Comparison of ENCODE assay signal across 23 mouse cellular contexts in genomic region chr16:56186863-56187262, GRCm38 (mm10). TPM values are rescaled to one million over a fixed set of nuclear protein-coding genes. Genes with fewer than 3 reads are reported as not detected.
DNase-seq lines count a peak whose midpoint lies in the region; ATAC-seq and TF ChIP-seq lines count a peak whose summit lies in the region.
"Had no signal": no experiment of that assay in that cellular context is flagged by ENCODE, and none has a peak within 500 bp of the region (broad histone marks: within the 10 kb centered on the region; RNA-seq: fewer than 3 reads in every experiment).

No protein-coding gene starts in this region.

- ATAC-seq in liver, embryonic 11.5 days (replicated peaks; ENCODE audit: low FRiP score), result no peak
- peak; percentile 78 for ATAC-seq in liver, embryonic 16.5 days (ENCODE audit: low read depth)
- ATAC-seq in liver, postnatal 0 days, result peak; percentile 87
- ATAC-seq: activated CD4-positive, CD25-positive, alpha-beta regulatory T cell, adult 4 months; CD4-positive, CD25-positive, alpha-beta regulatory T cell, adult 4 months; forebrain, embryonic 13.5 days; forebrain, embryonic 15.5 days; Patski had no signal

- DNase-seq in liver, adult 2 months (ENCODE audit: extremely low read depth, low read depth, low spot score), result peak; percentile 63
- DNase-seq in liver, embryonic 11.5 days (ENCODE audit: low spot score), result no peak
- no peak for DNase-seq in liver
- peak; percentile 20 for DNase-seq in liver, postnatal 0 days
- DNase-seq: adrenal gland, adult 8-10 months; adrenal gland, postnatal 14 days; adrenal gland, postnatal 36 days; B cell, adult 2 months; cerebellum, adult 11-12 months; cerebellum, adult 2 months; cerebellum, adult 9-10 months; cerebellum, postnatal 10 days; cerebellum, postnatal 25 days had no signal

- TF ChIP-seq POLR2A in liver, adult 2 months (IDR thresholded peaks at IDR 0.05; ENCODE audit: extremely low read depth, insufficient read depth, low read length), result no peak

- H3K79me2 ChIP-seq in liver, adult 2 months (ENCODE audit: control insufficient read depth, insufficient read depth, low read length), result no peaks in the 10 kb centered on the region

- H3K4me2 ChIP-seq in liver, embryonic 11.5 days, result no peak overlapping the region
- H3K4me2 ChIP-seq in liver, embryonic 16.5 days (ENCODE audit: low read depth, low read length), result no peak overlapping the region
- no peak overlapping the region for H3K4me2 ChIP-seq in liver, postnatal 0 days (ENCODE audit: low read depth, low read length)
- H3K4me2 ChIP-seq: embryonic facial prominence, embryonic 12.5 days; forebrain, embryonic 13.5 days; forebrain, embryonic 15.5 days had no signal

- TF ChIP-seq EP300 in liver, postnatal 0 days (IDR thresholded peaks at IDR 0.05; ENCODE audit: low read depth), result no peak

- peaks cover 14% of the 10 kb centered on the region for H3K36me3 ChIP-seq in liver, adult 2 months (ENCODE audit: control insufficient read depth, insufficient read depth, low read length)
- peaks cover 9% of the 10 kb centered on the region for H3K36me3 ChIP-seq in liver, embryonic 11.5 days (ENCODE audit: control insufficient read depth, insufficient read depth, low read length)
- H3K36me3 ChIP-seq in liver, embryonic 16.5 days (ENCODE audit: control insufficient read depth, insufficient read depth), result peaks cover 10% of the 10 kb centered on the region; the same call in 1 of the 2 replicates
- H3K36me3 ChIP-seq in liver, postnatal 0 days (replicated peaks; ENCODE audit: insufficient read depth, low read length), result peaks cover 17% of the 10 kb centered on the region

- H3K4me3 ChIP-seq in liver, adult 2 months (ENCODE audit: insufficient read depth, low read depth, low read length), result no peak overlapping the region
- H3K4me3 ChIP-seq in liver, embryonic 11.5 days (ENCODE audit: low read depth, low read length), result no peak overlapping the region
- no peak overlapping the region for H3K4me3 ChIP-seq in liver, embryonic 16.5 days (ENCODE audit: low read depth, low read length)
- H3K4me3 ChIP-seq in liver, postnatal 0 days (ENCODE audit: low read depth, low read length), result no peak overlapping the region
- H3K4me3 ChIP-seq: embryonic facial prominence, embryonic 10.5 days; embryonic facial prominence, embryonic 12.5 days; forebrain, embryonic 13.5 days; forebrain, embryonic 15.5 days had no signal

- 29% methylated on average over 4 of the region's 4 CpGs for WGBS in liver, adult 2 months
- 92% methylated on average over 4 of the region's 4 CpGs for WGBS in liver, embryonic 11.5 days
- WGBS in liver, embryonic 16.5 days (ENCODE audit: insufficient replicate concordance), result 75% methylated on average over 4 of the region's 4 CpGs
- 66% methylated on average over 4 of the region's 4 CpGs for WGBS in liver, postnatal 0 days (ENCODE audit: insufficient replicate concordance)

- no peak for TF ChIP-seq CTCF in liver, adult 2 months (IDR thresholded peaks at IDR 0.05; ENCODE audit: low read depth, low read length)
- no peak for TF ChIP-seq CTCF in liver, postnatal 0 days (IDR thresholded peaks at IDR 0.05; ENCODE audit: low read depth)

- no peaks in the 10 kb centered on the region for H3K27me3 ChIP-seq in liver, adult 2 months (ENCODE audit: control insufficient read depth, insufficient read depth, low read length)
- no peaks in the 10 kb centered on the region for H3K27me3 ChIP-seq in liver, embryonic 11.5 days (replicated peaks; ENCODE audit: control insufficient read depth, insufficient read depth, low read length)
- H3K27me3 ChIP-seq in liver, embryonic 16.5 days (ENCODE audit: control insufficient read depth, insufficient read depth, low read depth, low read length), result no peaks in the 10 kb centered on the region
- H3K27me3 ChIP-seq in liver, postnatal 0 days (ENCODE audit: insufficient read depth, low read length), result no peaks in the 10 kb centered on the region
- H3K27me3 ChIP-seq: CH12.LX; embryonic facial prominence, embryonic 12.5 days; forebrain, embryonic 13.5 days; forebrain, embryonic 15.5 days; Patski had no signal

- H3K27ac ChIP-seq in liver, adult 2 months (replicated peaks; ENCODE audit: insufficient read depth, low read depth, low read length), result no peak overlapping the region
- H3K27ac ChIP-seq in liver, embryonic 11.5 days (ENCODE audit: low read depth, low read length), result no peak overlapping the region
- no peak overlapping the region for H3K27ac ChIP-seq in liver, embryonic 16.5 days (ENCODE audit: low read length)
- no peak overlapping the region for H3K27ac ChIP-seq in liver, postnatal 0 days (ENCODE audit: low read depth)
- H3K27ac ChIP-seq: embryonic facial prominence, embryonic 10.5 days; embryonic facial prominence, embryonic 12.5 days; forebrain, embryonic 13.5 days; forebrain, embryonic 15.5 days had no signal

- no peak overlapping the region for H3K9ac ChIP-seq in liver, adult 2 months (ENCODE audit: low read depth, low read length)
- no peak overlapping the region for H3K9ac ChIP-seq in liver, embryonic 11.5 days (ENCODE audit: low read depth, low read length)
- H3K9ac ChIP-seq in liver, embryonic 16.5 days (ENCODE audit: low read depth, low read length), result no peak overlapping the region
- no peak overlapping the region for H3K9ac ChIP-seq in liver, postnatal 0 days (replicated peaks)
- H3K9ac ChIP-seq: embryonic facial prominence, embryonic 12.5 days; forebrain, embryonic 13.5 days; forebrain, embryonic 15.5 days had no signal

- H3K9me3 ChIP-seq in liver, embryonic 11.5 days (ENCODE audit: control insufficient read depth, low read length), result no peaks in the 10 kb centered on the region
- no peaks in the 10 kb centered on the region for H3K9me3 ChIP-seq in liver, embryonic 16.5 days (replicated peaks; ENCODE audit: control insufficient read depth, low read length)
- H3K9me3 ChIP-seq in liver, postnatal 0 days (ENCODE audit: low read length), result no peaks in the 10 kb centered on the region
- H3K9me3 ChIP-seq: embryonic facial prominence, embryonic 10.5 days; embryonic facial prominence, embryonic 12.5 days; forebrain, embryonic 15.5 days; G1E had no signal

- no peaks in the 10 kb centered on the region; the same call in 1 of the 2 replicates for H3K4me1 ChIP-seq in liver, adult 2 months (ENCODE audit: control insufficient read depth, insufficient read depth, low read length)
- no peaks in the 10 kb centered on the region for H3K4me1 ChIP-seq in liver, embryonic 11.5 days (replicated peaks; ENCODE audit: control insufficient read depth, insufficient read depth, low read length)
- no peaks in the 10 kb centered on the region for H3K4me1 ChIP-seq in liver, embryonic 16.5 days (ENCODE audit: control insufficient read depth, low read depth, low read length)
- H3K4me1 ChIP-seq in liver, postnatal 0 days (ENCODE audit: insufficient read depth), result no peaks in the 10 kb centered on the region
- H3K4me1 ChIP-seq: embryonic facial prominence, embryonic 10.5 days; embryonic facial prominence, embryonic 12.5 days; forebrain, embryonic 13.5 days; forebrain, embryonic 15.5 days had no signal

RNA-seq across cellular contexts. Expression of gene Impg2, which starts 17.2 kb away (rescaled TPM):
- total RNA-seq in liver, adult 2 months (2014; rRNA removed), result 2.9 and 3.2 TPM in 2 replicates
- 0.19 and 0.31 TPM in 2 replicates for polyA plus RNA-seq in liver, adult 2 months (2012; rRNA removed)
- 0.12 and 0.16 TPM in 2 replicates for polyA plus RNA-seq in liver, embryonic 11.5 days (2014; fragmentation: Nextera tagmentation; extraction: Ambion mirVana)
- 0.12 and 0.26 TPM in 2 replicates for polyA plus RNA-seq in liver, embryonic 16.5 days (2015; fragmentation: Nextera tagmentation; extraction: Ambion mirVana)
- polyA plus RNA-seq in liver, postnatal 0 days (2015; fragmentation: Nextera tagmentation; extraction: Ambion mirVana), result 0.06 TPM in 2 replicates
- polyA plus RNA-seq: G1E had no signal

Comparison
In these comparisons a context has a peak if more than half of its experiments do, and no peak if none do; other contexts are left out.
1. DNase-seq: peak in liver, adult 2 months (single experiment) and liver, postnatal 0 days (single experiment); none in liver, embryonic 11.5 days (single experiment) and liver (single experiment).